Mouse (Mus musculus): Measurements from ENCODE around the gene Dohh.

Gene Dohh

DNA sequence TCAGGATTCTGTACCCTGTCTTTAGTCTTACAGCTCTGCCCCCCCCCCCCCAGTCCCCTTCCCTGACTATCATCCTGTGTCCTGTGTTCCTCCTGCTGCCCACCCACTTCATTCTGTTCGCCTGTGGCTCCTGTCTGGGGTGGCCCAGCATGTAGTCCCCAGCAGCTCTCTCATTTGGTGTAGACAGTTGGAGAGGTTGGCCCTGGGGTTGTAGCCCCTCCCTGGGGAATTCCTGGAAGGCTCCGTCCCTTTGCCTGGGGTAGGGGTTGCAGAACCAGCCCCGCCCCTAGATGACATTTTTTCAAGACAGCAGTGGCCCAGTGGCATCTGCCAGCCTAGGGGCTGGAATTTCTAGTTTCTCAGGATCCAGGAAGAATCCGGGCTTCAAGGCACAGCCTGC, 26.0 kb upstream of the Dohh start:
- DNase-seq: no peak

DNA sequence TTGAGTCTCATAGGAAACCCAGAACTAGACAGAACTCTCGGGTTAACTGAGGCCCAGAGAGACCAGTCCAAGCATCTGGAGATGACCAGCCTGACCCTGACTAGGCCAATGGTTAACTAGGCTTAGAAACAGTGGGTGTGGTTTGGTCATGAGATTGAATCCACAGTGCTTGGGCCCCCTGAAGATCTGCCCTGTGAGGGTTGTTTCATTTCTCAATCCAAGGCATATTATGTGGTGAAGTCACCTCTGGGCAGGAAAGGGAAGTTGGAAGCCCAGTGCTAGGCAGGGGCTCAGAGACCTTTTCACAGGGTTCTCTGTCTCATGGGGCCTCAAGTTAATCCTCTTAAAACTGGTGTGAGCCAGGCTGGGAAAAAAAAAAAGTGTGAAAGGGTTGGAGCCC, 25.4 kb upstream of the Dohh start:
- DNase-seq: peak; percentile 66

DNA sequence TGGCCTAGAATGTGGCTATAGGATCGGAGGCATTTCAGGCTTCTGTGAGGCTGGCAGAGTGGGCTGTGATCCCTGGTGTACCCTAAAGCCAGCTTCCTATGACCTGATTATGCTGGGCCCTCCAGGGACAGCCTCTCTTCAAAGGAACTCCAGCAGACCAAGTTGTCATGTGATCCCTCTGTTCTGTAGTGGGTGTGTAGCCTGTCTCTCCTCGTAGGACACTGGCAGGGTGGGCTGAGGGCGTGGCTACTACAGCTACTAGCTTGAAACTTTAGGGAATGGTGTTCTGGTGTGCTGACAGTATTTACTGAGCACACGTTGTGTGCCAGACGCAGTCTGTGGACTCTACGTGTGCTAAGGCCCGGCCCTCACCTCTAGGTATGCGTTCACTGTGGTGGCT, 23.5 kb upstream of the Dohh start:
- no peak for DNase-seq

DNA sequence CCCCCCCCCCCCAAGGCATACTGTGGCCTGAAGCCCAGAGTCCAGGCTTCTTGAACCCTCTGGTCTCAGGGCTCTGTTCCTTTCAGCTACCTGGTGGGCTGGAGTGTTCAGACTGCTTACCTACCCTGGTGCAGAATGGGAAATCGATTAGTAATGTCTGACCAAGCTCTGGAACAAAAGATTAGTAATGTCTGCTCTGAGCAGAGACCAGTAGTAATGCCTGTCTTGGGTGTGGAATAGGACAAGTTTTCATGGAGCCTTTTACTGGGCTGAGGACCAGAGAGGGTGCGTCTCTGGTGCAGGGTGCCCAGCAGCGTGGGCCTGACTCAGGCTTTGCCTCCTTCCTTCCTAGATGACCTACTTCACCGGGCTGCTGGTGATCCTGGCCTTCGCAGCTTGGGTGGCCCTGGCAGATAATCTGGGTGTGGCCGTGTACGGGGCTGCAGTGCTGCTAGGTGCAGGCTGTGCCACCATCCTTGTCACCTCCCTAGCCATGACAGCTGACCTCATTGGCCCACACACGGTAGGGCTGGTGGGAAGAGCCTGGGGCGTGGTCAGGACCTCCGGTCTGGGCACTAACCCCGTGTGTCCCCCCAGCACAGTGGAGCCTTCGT, 21.8 kb upstream of the Dohh start:
- no peak for DNase-seq

DNA sequence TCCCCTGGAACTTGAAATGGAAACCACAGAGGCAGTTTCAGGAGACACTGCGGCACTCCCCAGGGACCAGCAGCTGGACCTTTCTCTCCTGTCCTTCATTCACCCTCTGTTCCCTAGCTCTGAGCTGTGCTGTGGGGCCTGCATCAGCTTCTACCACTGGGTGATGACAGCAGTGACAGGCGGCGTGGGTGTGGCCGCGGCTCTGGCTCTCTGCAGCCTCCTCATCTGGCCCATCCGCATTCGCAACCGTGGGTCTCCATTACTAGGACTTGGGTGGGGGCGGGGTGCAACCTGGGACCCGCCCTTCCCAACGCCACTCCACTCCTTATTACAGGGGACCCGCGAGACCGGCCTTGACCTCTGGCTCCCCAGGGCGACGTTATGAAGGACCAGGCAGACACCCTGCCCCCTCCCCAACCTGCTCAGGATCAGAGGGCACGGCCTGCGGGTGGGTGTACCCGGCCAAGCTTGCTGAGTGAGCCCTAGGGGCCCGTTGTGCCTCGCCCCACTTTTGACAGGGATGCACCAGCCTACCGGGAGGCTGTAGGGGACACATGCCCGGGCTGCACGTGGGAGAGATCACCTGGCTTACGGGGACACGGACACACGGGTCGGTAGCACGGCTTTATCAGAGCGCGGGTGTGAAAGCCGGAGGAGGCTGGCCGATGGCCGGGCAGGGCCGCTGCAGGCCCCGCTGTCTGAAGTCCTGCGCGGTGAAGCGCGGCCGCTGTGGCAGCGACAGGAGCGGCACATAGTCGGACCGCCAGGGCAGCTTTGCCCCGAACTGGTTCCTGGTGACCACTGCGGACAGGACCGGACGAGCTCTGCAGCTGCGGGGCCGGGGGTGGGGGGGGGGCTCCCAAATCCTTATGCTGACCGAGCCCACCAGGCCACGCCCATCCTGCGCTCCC, 20.5 kb upstream of the Dohh start:
- DNase-seq: peak; percentile 70

DNA sequence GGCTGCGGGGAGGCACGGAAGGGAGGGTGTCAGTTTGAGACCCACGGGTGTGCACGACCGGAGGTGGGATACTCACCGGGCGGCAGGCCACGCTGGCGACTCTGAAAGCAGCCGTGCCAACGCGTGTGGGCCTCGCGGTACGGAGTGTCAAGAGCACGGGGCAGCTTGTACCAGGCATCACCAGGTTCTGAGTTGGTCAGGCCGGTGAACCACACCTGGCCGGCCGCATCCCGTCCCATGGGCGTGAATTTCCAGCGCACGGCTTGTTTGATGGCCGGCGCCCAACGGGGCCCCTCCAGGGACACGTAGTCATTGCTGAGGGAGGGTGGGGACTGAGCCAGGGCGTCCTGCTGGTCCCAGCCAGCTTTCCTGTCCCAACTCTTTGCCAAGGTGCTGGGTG, 19.6 kb upstream of the Dohh start:
- DNase-seq: no peak

DNA sequence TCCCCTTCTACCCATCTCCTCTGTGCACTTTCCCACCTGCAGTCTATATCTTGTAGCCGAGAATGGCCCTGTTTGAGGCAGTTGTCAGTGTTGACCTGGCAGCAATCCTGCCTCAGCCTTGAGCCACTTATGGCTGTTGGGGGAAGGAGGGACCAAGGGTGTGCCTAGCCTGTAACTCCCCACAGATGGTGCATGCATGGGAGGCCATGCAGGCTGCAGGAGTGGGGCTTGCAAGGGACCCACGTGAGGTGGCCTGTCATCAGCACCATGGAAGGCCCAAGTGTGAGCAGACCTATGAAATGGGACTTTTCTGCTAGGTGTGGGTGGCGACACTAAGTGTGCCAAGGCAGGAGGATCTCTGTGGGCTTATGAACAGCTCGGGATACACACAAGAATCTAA, 19.2 kb upstream of the Dohh start:
- no peak for DNase-seq

DNA sequence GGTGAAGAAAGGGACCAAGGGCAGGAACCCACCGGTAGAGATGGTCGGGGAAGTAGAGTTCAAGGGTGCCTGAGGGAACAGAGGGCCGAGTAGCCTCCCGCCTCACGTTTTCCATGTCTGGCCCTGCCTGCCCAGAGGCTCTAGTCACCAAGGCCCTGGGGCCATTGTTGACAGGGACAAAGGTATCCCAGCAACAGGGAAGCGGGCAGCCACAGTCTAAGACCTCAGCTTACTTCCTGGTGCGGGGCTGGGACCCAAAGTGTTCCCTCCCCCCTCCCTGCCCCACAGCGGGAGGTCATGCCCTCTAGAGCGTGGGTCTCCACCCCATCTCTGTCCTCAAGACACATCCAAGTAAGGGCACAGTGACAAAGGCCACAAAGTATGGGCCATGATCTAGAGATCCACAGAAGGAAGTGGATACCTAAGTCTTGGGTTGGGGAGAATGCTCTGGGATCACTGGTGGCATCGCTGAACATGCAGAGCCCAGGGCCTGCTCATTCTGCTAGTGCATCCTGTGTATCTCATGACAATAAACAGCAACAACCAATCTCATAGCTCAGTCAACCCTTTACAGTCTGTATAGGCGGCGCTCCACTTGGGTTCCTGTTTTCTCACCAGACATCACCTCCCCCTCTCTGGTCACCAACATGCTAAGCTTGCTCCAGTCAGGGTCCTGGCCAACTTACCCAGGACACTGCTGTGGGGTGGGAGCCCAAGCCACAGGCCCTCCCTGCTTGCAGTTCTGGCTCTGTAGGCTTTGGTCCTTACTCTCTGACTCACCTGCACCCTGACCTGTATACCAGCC, 18.4 kb upstream of the Dohh start, which contains the start of gene 4930404N11Rik:
Gene 4930404N11Rik, minus strand, starts transcription at position 145 of the 805 bp plus-strand sequence.
- no peak for DNase-seq

DNA sequence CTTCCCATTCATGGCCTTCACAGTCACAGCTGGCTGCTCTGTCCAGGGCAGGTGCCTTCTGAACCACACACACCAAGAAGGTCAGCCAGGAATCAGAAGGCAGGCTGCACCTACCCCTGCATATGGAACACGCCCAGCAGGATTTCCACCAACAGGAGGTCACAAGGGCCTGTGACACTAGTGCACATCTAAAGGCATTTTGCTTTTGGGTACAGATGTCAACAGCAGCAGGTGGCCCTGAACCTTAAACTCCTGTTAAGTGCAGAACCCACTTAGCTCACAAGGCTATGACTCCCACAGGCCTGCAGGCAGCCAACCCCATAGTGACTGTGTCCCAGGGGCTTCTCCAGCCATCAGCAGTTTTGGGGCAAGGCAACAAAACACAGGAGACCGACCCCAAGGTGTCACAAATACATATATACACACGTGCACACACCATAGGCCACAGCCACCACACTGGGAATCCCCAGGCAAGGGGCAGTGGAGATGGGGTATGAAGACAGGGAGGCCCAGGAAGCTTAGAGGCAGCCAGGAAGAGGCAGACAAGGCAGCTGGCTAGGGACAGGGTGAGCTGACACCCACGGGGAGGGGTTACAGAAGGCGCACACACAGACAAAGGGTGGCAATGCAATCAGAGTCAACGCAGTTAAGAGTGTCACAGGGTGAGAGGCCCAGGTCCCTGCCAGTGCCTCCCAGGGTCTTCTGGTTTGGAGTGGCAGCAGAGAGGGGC, 17.6 kb upstream of the Dohh start:
- DNase-seq: no peak

DNA sequence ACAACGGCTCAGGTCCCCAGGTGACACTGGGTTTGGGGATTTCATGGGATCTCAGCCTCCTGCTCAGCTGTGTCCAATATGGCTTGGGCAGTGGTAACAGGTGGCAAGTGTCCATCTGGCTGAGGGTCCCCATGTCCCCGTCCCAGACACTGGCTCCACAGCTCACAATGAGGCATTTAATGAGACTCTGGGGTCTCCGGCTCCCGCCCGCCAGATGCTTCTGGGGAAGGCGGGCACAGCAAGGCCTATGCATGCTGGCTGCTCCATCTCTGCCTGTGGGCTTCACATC, 17.1 kb upstream of the Dohh start:
- DNase-seq: no peak

DNA sequence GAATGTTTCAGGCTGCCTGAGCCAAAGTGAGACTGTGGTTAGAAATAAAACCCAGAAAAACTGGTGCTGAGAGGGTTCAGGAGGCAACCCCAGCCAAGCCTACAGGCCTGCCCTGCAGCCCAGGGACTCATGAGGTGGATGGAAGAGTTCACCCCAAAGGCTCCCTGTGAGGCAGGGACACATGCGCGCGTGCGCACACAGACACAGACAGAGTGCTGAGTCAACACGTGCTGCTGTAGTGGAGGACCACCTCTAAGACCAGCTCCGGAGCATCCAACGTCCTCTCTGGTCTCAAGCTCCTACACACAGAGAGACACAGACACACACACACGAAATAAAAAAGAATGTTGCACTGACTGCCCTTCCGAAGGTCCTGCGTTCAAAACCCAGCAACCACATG, 8.9 kb upstream of the Dohh start:
- DNase-seq: no peak

DNA sequence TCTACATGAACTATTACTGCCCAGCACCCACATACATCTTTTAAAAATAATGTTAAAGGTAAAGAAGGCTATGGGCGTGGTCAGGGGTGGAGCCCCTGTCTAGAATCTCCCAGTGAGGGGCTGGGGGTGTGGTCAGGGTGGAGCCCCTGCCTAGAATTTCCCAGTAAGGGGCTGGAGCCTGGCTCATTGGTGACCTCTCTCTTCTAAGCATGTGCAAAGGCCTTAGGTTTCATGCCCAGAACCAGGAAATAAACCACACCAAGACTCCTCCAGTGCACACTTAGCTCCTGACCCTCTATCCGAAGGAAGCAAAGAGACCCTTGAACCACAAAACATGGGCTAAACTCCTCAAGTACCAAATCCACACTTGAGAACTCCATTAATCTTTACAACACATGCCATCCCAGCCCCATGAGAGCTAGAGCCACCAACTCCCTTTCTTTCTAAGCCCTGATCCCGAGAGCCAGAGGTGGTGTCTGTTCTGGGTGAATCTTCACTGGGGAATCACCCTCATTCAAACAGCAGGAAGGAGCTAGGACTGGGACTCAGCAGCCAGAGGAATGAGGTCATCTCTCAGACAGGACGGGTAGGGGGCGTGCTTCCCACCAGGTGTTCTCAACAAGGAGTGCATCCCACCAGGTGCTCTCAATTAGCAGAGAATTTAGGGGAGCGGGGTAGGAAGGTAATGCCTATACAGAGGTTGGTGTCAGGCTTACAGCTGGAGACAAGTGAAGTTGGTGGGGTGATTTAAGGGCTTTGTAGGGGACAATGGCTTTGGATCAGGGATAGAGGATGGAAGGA, 7.5 kb upstream of the Dohh start:
- no peak for DNase-seq

DNA sequence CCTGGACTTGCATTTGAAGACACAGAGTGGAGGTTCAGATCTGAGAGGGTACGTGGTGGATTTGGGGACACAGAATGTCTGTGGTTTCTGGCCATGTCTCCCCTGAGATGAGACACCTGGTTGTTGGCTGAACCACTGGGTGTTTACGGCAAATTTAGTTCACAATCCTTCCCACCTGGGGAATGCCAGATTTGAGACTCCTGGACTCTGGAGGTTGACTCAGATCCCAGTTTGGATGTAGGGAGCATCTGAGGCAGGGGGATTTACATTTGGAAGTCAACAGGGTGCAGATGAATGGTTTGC, 6.9 kb upstream of the Dohh start:
- no peak for DNase-seq

DNA sequence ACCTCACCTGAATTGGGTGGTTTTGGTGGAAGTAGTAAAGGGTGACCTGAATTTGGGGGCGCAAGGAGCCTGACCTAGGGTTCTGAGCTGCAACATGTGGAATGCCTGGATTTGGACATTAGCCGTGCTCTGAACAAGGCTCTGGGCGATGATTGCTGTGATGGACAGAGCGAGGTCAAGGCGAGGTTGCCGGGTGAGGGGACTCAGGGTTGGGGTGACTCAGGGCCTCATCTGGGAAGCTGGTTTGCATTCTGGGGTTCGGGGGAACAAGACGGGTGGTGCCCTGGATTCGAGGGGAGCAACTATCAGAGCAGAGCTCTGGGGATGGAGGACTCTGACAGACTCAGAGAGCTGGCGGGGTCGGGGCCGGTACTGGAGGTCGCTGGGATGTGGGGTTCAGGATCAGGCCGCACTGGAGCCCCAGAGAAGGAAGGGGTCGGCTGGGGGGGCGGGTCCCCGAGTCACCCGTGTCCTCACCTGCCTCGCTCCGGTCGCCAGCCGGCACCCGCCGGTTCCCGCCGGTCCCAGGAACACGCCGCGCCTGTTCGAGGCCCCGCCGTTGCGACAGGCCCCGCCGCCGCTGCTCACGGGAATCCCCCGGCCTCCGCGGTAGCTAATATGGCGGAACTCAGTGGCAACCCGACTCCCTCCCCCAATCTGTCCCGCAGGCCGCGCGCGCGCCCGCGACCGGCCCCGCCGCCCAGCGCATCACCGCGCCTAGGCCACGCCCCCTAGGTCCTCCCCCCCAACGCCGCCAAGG, 6.3 kb upstream of the Dohh start, which contains the start of gene Fzr1:
Gene Fzr1, minus strand, starts transcription at position 724 of the 760 bp plus-strand sequence.
- DNase-seq: no peak

DNA sequence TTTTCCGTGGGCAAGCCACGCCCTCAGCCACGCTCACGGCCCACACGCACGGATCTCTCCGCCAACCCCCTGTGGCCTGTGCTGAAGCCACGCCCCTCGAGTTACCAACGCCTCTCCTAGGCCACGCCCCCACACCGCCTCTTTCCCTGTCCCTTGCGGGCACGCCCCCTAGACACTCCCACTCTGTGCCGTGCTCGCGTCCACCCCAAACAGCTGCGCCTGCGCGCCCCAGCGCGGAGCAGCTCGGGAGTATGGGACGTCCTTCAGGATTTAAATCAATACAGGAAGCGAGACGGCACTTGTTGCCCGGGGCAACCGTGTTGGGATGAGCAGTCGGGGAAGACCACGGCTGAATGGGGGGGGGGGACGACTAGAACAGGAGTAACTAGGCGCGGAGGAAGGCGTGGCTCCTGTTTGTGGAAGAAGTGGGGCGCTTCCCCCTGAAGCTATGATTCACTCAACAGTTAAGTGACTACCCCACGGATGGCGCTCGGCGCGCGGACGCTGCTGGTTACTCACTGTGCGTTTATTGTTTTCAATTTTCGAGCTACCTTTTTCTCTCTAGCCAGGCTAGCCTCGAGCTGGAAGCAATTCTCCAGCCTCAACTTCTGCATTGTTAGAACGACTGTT, 5.6 kb upstream of the Dohh start:
- peak; percentile 100 for DNase-seq

DNA sequence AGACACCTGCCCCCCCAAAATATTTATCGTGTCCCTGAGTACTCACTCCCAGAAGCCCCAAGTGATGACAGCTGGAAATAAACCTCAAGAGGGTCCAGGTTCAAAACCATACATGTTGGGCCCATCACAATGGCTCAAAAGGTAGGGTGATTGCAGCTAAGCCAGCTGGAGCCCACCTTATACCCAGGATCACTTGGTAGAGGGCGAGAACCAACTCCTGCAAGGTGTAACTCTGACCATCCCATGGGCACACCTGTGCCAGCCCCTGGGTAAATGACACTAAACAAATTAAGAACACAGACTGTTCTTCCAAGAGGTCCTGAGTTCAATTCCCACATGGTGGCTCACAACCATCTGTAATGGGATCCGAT, 5.1 kb upstream of the Dohh start:
- DNase-seq: no peak

DNA sequence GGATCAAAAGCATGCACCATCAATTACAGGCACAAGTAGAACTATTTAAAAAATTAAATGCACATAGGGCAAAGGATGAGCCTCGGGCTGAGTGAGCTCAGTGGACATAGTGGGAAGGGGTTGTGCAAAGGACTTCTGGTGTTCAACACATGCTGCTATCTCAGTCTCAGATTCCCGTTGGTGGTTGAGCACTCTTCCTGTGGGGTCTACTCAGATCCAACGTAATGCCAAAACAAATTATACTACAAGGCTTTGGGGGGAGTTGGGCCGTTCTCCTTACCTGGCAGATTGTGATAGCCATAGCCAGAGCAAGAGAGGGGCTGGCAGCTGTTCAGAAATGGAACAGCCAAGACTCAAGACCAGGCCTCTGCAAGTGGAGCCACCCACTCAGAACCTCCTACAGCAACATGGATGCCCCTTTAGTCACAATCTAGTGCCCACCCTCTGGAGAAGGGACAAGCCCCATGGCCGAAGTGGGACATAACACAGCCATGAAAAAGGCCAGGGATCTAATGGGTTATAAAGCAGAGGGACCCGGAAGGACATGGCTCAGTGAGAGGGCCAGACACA, 4.3 kb upstream of the Dohh start:
- DNase-seq: no peak

DNA sequence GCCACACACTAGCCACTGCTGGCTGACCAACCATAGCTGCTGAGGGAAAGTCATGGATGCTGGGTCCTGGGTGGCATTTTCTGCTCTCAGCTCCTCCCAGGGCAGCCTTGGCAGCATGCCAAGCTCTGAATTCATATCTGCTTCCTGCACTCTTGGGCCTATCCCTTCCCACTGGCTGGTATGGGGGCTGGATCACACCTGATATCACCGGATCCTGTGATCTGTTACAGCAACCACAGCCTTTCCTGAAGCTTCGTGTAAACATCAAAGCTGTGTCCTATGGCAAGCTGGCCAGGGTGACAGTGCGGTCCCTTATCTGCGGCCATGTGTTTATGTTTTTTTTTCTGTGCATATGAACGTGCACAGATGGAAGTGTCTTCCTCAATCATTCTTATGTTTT, 2.2 kb upstream of the Dohh start:
- DNase-seq: no peak

DNA sequence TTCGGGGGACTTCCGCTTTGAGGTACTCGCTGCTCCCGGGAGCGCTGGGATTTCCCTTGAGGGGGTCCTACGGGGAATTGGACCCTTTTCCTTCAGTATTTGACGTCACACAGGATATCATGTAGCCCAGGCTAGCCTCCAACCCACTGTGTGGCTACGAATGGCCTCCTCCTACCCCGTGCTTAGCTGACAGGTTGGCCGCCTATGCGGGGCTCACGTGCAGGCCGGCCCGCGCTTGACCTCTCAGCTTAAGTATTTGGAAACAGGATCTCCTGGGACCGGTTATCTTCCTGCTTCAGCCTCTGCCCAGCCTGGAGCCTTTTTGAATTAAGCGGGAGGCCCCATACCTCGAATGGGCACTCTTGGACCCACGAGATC, 366 bp downstream of the Dohh start:
- DNase-seq: no peak

DNA sequence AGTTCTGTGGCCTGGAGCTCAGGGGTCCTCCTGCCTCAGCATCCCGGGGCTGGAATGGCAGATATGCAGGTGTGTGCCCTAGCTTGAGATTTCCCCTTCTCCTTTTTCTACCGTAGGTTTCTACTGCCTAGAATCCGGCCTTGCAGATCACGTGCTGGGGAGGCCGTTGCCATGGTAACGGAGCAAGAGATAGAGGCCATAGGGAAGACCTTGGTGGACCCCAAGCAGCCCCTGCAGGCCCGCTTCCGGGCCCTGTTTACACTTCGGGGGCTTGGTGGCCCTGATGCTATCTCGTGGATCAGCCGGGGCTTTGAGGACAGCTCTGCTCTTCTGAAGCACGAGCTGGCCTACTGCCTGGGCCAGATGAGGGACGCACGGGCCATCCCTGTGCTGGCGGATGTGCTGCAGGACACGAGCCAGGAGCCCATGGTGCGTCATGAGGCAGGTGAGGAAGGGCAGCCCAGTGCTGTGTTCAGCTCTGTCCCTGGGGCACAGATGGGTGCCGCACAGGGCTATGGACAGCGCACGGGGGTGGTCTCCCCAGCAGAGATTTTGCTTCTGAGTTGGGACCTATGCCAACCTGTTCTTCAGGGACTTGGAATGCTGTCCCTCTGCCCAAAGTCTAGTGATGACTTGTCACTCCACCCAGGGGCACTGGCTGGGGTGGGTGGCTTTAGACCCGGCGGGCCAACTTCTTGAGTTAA, 1.5 kb downstream of the Dohh start:
- no peak for DNase-seq
